Mouse (Mus musculus) stomach, embryonic 14.5 days (tissue): Measurements from ENCODE around the gene Tmtc1. TPM values are rescaled to one million over a fixed set of nuclear protein-coding genes. Genes with fewer than 3 reads are reported as not detected.

ENCODE experiments used
- ATAC-seq: fragments of 200-750 bp; cut with Nextera tagmentation; 2 replicates; pipeline ENCODE4 v1.8.0; 2017; ENCODE audit warnings: low read depth, moderate TSS enrichment; ENCODE audit not compliant: insufficient number of reproducible peaks, insufficient read depth, low FRiP score
- H3K27ac ChIP-seq: fragments of 300-500 bp; sonication (generic); 2 replicates; pipeline ENCODE4 v1.5.1; 2014; ENCODE audit warnings: mild to moderate bottlenecking, low read length, moderate library complexity, mixed read lengths
- H3K27me3 ChIP-seq: fragments of 300-500 bp; sonication (generic); 2 replicates; pipeline ENCODE4 v1.6.1; 2014; ENCODE audit warnings: low read length, control low read depth, mixed read lengths; ENCODE audit not compliant: control insufficient read depth, insufficient read depth
- H3K36me3 ChIP-seq: fragments of 300-500 bp; sonication (generic); 2 replicates; pipeline ENCODE4 v1.6.1; 2014; ENCODE audit warnings: mild to moderate bottlenecking, control low read depth, low read length, moderate library complexity, mixed read lengths; ENCODE audit not compliant: control insufficient read depth, insufficient read depth
- H3K4me1 ChIP-seq: fragments of 300-500 bp; sonication (generic); 2 replicates; pipeline ENCODE4 v1.6.1; 2014; ENCODE audit warnings: low read length, control low read depth, mixed read lengths; ENCODE audit not compliant: control insufficient read depth, insufficient read depth
- H3K4me2 ChIP-seq: fragments of 300-500 bp; sonication (generic); replicated peaks from 2 replicates; pipeline ENCODE4 v1.6.1; 2014; ENCODE audit warnings: low read depth, low read length, control low read depth
- H3K4me3 ChIP-seq: fragments of 300-500 bp; sonication (generic); 2 replicates; pipeline ENCODE4 v1.5.1; 2014; ENCODE audit warnings: low read depth, low read length, control low read depth
- H3K9ac ChIP-seq: fragments of 300-500 bp; sonication (generic); replicated peaks from 2 replicates; pipeline ENCODE4 v1.6.1; 2014; ENCODE audit warnings: low read depth, mild to moderate bottlenecking, control low read depth, low read length, moderate library complexity, mixed read lengths
- H3K9me3 ChIP-seq: fragments of 300-500 bp; sonication (generic); 2 replicates; pipeline ENCODE4 v1.6.1; 2016; ENCODE audit warnings: low read depth, low read length, control low read depth; ENCODE audit not compliant: control insufficient read depth
- WGBS: fragments of 180-500 bp; shearing (Covaris S2); extraction: QIAGEN DNeasy Blood & Tissue Kit; methylation state at CpG from one replicate; pipeline ENCODE4 v1.1.7; 2014; 5-methylcytosine and 5-hydroxymethylcytosine counted together
- polyA plus RNA-seq: library from polyadenylated mRNA; unstranded; fragments of >200 nt; fragmentation: Nextera tagmentation; extraction: Ambion mirVana; gene quantifications from 2 replicates; pipeline ENCODE4 v1.2.1, GENCODE M21; 2014

Gene Tmtc1
- polyA plus RNA-seq, 1 experiment from 2014 or later = 2.8 TPM

DNA sequence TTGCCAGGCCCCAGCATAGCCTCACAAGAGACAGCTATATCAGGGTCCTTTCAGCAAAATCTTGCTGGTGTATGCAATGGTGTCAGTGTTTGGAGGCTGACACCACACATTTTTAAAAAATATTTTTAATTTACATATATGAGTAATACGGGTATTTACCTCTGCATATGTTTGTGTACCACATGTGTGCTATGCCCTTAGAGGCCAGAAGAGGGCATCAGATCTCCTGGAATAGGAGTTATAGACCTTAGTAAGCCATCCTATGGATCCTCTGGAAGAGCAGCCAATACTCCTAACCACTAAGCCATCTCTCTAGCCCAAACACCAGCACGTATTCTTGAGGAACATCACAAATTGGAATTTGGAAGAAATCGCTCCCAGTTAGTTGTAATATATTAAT lies 48.9 kb downstream of the Tmtc1 start:
- Histone ChIP-seq H3K4me2 (no peak overlapping the region), H3K27ac (no peak overlapping the region), H3K36me3 (no peaks in the 10 kb centered on the region), H3K4me1 (peaks cover 18% of the 10 kb centered on the region), H3K9ac (no peak overlapping the region), H3K27me3 (no peaks in the 10 kb centered on the region), H3K4me3 (no peak overlapping the region), H3K9me3 (no peaks in the 10 kb centered on the region)
- ATAC-seq = no peak
- 92% methylated on average over 3 of the region's 3 CpGs for WGBS

DNA sequence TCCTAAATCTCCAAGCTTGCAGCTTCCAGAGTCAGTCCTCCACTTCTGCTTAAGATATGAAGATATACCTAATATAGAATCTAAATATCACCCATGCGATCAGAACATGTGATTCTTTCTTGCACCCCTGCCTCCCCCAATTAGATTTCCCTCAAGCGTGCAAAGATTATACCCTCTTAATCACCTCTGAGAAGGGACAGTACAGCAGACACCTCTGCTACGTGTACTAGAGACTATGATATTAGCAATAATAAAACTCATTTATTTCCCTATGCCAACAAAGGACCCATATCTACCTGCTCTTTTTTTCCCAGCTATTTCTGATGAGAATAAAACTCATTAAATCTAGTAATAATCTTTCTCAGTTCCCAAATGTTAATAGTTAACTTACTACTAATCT lies 49.9 kb downstream of the Tmtc1 start:
- no peak overlapping the region for H3K4me2 ChIP-seq
- WGBS = 68% methylated on average over 3 of the region's 3 CpGs
- no peaks in the 10 kb centered on the region for H3K27me3 ChIP-seq
- peaks cover 18% of the 10 kb centered on the region for H3K4me1 ChIP-seq
- no peaks in the 10 kb centered on the region for H3K36me3 ChIP-seq
- H3K4me3 ChIP-seq = no peak overlapping the region
- H3K27ac ChIP-seq = no peak overlapping the region
- H3K9ac ChIP-seq = no peak overlapping the region
- no peaks in the 10 kb centered on the region for H3K9me3 ChIP-seq
- no peak for ATAC-seq

DNA sequence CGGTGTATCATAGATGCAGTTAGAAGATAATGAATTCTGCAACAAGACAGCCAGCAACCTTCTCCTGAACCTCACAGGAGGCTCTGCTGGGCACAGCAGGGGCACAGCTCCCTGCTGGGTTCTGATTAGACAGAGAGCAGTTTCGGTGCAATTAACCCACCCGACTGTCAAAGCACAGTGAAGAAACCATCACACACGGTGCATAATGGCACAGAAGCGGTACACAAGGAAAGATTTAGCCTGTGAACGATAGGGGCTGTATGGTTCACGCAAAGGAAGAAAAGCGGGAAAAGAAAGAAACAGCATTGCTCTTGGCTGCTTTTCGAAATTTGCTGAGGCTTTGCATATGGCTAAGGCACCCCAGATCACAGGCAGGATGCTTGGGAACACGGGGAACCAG lies 52.0 kb downstream of the Tmtc1 start:
- H3K27ac ChIP-seq = no peak overlapping the region
- H3K36me3 ChIP-seq = no peaks in the 10 kb centered on the region
- no peak overlapping the region for H3K9ac ChIP-seq
- no peak overlapping the region for H3K4me2 ChIP-seq
- H3K4me1 ChIP-seq = peaks cover 18% of the 10 kb centered on the region
- no peak overlapping the region for H3K4me3 ChIP-seq
- no peaks in the 10 kb centered on the region for H3K9me3 ChIP-seq
- WGBS = 39% methylated on average over 10 of the region's 10 CpGs
- ATAC-seq = no peak
- H3K27me3 ChIP-seq = no peaks in the 10 kb centered on the region

DNA sequence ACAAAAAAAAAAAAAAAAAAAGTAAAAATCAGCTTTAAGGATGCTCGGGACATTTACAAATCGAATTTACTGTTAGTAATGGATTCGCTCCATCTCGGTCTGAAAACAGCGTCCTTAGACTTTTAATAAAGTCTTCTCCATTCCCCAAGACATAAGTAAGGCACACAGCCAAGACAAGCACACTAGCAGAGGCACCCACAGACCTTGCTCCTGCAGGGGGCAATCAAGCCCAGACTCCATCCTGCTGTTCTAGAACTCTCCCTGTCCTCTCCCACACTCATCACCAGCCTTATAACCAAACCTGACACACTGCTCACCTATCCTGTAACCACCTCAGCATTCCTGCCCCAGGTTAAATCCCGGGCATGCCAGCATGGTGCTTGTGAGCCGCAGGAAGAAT lies 52.9 kb downstream of the Tmtc1 start:
- Histone ChIP-seq H3K27ac (0 out of 2 replicates have a peak overlapping the region, but pooled peaks have one; percentile 30), H3K4me3 (no peak overlapping the region)
- 79% methylated on average over 7 of the region's 7 CpGs for WGBS

DNA sequence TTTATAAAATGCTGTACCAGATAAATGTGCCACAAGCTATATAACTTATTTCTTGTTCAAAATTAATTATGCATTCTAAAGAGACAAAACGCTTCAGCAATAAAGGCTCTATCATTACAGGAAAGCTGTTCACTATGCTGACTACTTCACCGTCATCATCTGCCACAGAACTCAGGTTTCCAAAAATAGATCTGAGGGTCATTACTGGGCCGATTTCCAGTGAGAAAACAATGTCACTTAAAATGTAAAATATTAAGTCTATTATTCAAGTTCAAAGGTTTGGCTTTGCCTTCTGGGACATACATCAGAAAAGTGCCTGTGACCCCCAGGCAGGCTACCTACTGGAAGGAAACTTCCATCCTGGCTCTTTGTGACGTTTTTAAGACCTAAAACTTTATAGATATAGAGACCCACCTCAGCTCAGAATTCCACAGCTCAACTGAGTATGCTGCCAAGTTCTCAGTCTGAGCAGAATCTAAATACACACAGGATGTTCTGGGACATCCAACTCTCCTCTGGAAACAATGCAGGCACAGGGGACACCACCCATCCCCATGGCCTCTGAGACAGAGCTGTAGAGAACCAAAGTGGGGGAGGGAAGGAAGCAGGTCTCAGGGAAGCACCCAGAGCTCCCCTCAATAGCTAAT lies 53.4 kb downstream of the Tmtc1 start:
- 27% methylated on average over 4 of the region's 4 CpGs for WGBS
- ATAC-seq = no peak
- no peak overlapping the region for H3K4me3 ChIP-seq

More for the DNA sequence above, 52.9 kb downstream of the Tmtc1 start:
- ATAC-seq = no peak
- Histone ChIP-seq H3K9ac (no peak overlapping the region), H3K4me2 (no peak overlapping the region), H3K27me3 (no peaks in the 10 kb centered on the region), H3K4me1 (peaks cover 18% of the 10 kb centered on the region), H3K36me3 (no peaks in the 10 kb centered on the region), H3K9me3 (no peaks in the 10 kb centered on the region)

DNA sequence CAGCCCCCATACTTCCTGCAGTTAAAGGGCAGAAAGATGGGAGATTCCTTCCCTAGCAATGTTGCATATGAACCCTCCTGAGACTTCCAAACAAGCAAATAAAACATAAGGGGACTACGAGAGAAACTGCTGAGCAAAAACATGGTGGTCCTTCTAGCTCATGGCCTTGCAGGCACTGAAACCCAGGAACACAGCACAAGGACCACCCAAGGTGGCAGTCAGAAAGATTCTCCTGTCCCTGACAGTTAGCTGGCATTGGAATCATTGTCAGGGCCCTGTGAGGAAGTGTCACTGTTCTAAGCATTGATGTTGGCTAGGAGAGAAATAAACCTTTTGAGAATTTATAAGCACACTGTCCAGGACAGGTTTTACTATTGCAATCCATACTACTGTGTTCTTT lies 56.2 kb downstream of the Tmtc1 start:
- H3K27ac ChIP-seq = no peak overlapping the region
- peaks cover 21% of the 10 kb centered on the region for H3K4me1 ChIP-seq
- WGBS = 55% methylated on average over 1 of the region's 1 CpGs
- H3K4me3 ChIP-seq = no peak overlapping the region
- H3K9me3 ChIP-seq = no peaks in the 10 kb centered on the region
- H3K27me3 ChIP-seq = no peaks in the 10 kb centered on the region
- H3K36me3 ChIP-seq = no peaks in the 10 kb centered on the region
- H3K4me2 ChIP-seq = no peak overlapping the region
- no peak overlapping the region for H3K9ac ChIP-seq
- no peak for ATAC-seq

More for the DNA sequence above, 53.4 kb downstream of the Tmtc1 start:
- Histone ChIP-seq H3K9ac (no peak overlapping the region), H3K36me3 (no peaks in the 10 kb centered on the region), H3K4me2 (no peak overlapping the region), H3K9me3 (no peaks in the 10 kb centered on the region), H3K4me1 (peaks cover 18% of the 10 kb centered on the region), H3K27ac (0 out of 2 replicates have a peak overlapping the region, but pooled peaks have one; percentile 30), H3K27me3 (no peaks in the 10 kb centered on the region)

DNA sequence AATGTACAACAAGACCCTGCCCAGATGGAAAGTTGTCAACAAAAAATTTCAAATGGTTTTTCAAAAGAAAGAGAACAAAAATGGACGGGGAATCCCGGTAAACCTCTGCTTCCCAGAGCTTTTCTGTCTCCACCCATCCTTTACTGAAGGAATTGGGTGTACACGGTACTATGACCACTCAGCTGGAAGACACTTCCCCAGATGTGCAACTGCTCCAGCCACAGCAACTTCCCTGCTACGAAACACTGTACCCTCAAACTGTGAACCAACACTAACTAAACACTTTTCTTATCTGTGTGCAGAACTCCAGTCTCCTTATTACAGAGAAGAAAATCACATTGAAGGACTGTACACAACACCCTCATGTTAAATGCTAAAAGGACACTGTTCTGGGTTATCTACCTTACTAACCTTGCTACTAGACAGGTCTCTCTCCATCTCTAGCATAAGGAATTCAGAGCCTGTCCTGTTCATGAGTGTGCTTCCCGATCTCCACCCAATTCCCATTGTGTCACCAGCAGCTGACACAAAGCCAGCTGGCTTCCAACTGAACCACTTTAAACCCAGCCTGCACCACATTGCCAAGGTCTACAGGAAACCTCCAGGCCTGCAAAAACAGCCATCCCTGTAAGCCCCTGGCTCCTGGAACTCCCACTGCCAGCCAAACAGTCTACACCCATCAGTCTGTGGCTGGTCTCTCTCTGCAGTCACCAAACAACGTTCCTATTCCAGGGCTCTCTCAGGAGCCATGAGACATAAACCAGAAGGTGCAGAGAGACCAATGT lies 59.9 kb downstream of the Tmtc1 start:
- WGBS = 58% methylated on average over 6 of the region's 6 CpGs

DNA sequence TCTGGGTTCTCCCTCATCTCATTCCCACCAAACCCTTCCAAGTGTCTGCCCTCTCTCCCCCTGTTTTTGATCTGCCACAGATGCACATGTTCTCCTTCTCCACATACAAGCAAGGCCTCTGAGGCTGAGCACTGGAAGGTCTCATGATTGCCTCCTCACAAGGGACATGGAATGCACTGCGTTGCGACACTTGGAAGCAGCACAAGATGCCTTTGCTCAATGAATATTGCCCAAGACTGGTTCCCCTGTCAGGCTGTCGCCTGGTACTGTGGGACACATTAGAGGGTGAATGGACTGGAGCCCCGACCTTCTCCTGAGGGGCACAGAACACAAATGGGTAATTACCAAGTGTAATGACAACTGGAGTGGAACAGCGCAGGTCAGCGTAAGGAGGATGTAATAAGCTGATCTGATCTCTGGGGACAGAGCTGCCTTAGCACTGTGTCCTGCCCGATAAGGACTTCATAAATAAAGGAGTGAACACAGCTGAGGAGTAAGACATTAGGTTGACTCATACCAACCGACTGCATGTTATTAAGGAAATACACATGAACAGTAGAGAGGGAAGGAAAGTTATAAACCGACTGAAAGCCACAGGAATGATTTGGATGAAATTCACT lies 62.9 kb downstream of the Tmtc1 start:
- Histone ChIP-seq H3K9me3 (no peaks in the 10 kb centered on the region), H3K27ac (no peak overlapping the region), H3K4me3 (no peak overlapping the region), H3K4me2 (no peak overlapping the region), H3K4me1 (peaks cover 6% of the 10 kb centered on the region; the same call in 1 of the 2 replicates), H3K9ac (no peak overlapping the region), H3K36me3 (no peaks in the 10 kb centered on the region), H3K27me3 (no peaks in the 10 kb centered on the region)
- no peak for ATAC-seq
- 85% methylated on average over 9 of the region's 9 CpGs for WGBS

More for the DNA sequence above, 59.9 kb downstream of the Tmtc1 start:
- H3K27ac ChIP-seq = no peak overlapping the region
- peaks cover 6% of the 10 kb centered on the region; the same call in 1 of the 2 replicates for H3K4me1 ChIP-seq
- no peaks in the 10 kb centered on the region for H3K27me3 ChIP-seq
- no peak overlapping the region for H3K4me3 ChIP-seq
- no peak for ATAC-seq
- H3K4me2 ChIP-seq = no peak overlapping the region
- H3K36me3 ChIP-seq = no peaks in the 10 kb centered on the region
- no peaks in the 10 kb centered on the region for H3K9me3 ChIP-seq
- H3K9ac ChIP-seq = no peak overlapping the region
